Mouse (Mus musculus): ENCODE measurements around the gene Pkd1l2. TPM values are rescaled to one million over a fixed set of nuclear protein-coding genes. Genes with fewer than 3 reads are reported as not detected.

Pkd1l2 gene
- polyA plus RNA-seq, 1 experiment, result not detected

- TF ChIP-seq CTCF (IDR thresholded peaks at IDR 0.05; ENCODE audit: borderline replicate concordance, insufficient read depth, low read length), result no peak
- no peak for TF ChIP-seq POLR2A (IDR thresholded peaks at IDR 0.05; ENCODE audit: low read depth, low read length)
- H3K4me1 ChIP-seq (ENCODE audit: control insufficient read depth, insufficient read depth, low read length), result no peaks in the 10 kb centered on the region
- no peak overlapping the region for H3K4me3 ChIP-seq (ENCODE audit: insufficient read depth, low read length)
- no peak overlapping the region for H3K27ac ChIP-seq (ENCODE audit: insufficient read depth, low read length)
These were observed 15.3 kb downstream of the Pkd1l2 start for GRCm38 (mm10) chr8:117066955-117067354.

- Histone ChIP-seq H3K4me3 (ENCODE audit: insufficient read depth, low read length) (no peak overlapping the region), H3K27ac (ENCODE audit: insufficient read depth, low read length) (no peak overlapping the region), H3K4me1 (ENCODE audit: control insufficient read depth, insufficient read depth, low read length) (no peaks in the 10 kb centered on the region)
- TF ChIP-seq POLR2A (IDR thresholded peaks at IDR 0.05; ENCODE audit: low read depth, low read length) (no peak), CTCF (IDR thresholded peaks at IDR 0.05; ENCODE audit: borderline replicate concordance, insufficient read depth, low read length) (no peak)
These were observed 20.9 kb downstream of the Pkd1l2 start for GRCm38 (mm10) chr8:117061180-117061880.

- no peaks in the 10 kb centered on the region for H3K4me1 ChIP-seq (ENCODE audit: control insufficient read depth, insufficient read depth, low read length)
- H3K27ac ChIP-seq (ENCODE audit: insufficient read depth, low read length), result no peak overlapping the region
- no peak overlapping the region for H3K4me3 ChIP-seq (ENCODE audit: insufficient read depth, low read length)
- TF ChIP-seq POLR2A (IDR thresholded peaks at IDR 0.05; ENCODE audit: low read depth, low read length) (no peak), CTCF (IDR thresholded peaks at IDR 0.05; ENCODE audit: borderline replicate concordance, insufficient read depth, low read length) (no peak)
These were observed 21.9 kb downstream of the Pkd1l2 start for GRCm38 (mm10) chr8:117060306-117060705.

- H3K4me1 ChIP-seq (ENCODE audit: control insufficient read depth, insufficient read depth, low read length), result no peaks in the 10 kb centered on the region
- H3K27ac ChIP-seq (ENCODE audit: insufficient read depth, low read length), result no peak overlapping the region
- no peak overlapping the region for H3K4me3 ChIP-seq (ENCODE audit: insufficient read depth, low read length)
- TF ChIP-seq POLR2A (IDR thresholded peaks at IDR 0.05; ENCODE audit: low read depth, low read length) (no peak), CTCF (IDR thresholded peaks at IDR 0.05; ENCODE audit: borderline replicate concordance, insufficient read depth, low read length) (no peak)
These were observed 23.2 kb downstream of the Pkd1l2 start for GRCm38 (mm10) chr8:117059021-117059420.

GRCm38 (mm10) chr8:117055097-117055496 lies 27.2 kb downstream of the Pkd1l2 start:
- Histone ChIP-seq H3K27ac (ENCODE audit: insufficient read depth, low read length) (no peak overlapping the region), H3K4me1 (ENCODE audit: control insufficient read depth, insufficient read depth, low read length) (no peaks in the 10 kb centered on the region), H3K4me3 (ENCODE audit: insufficient read depth, low read length) (no peak overlapping the region)
- TF ChIP-seq CTCF (IDR thresholded peaks at IDR 0.05; ENCODE audit: borderline replicate concordance, insufficient read depth, low read length) (no peak), POLR2A (IDR thresholded peaks at IDR 0.05; ENCODE audit: low read depth, low read length) (no peak)

GRCm38 (mm10) chr8:117054146-117054545 lies 28.1 kb downstream of the Pkd1l2 start:
- Histone ChIP-seq H3K4me1 (ENCODE audit: control insufficient read depth, insufficient read depth, low read length) (no peaks in the 10 kb centered on the region), H3K27ac (ENCODE audit: insufficient read depth, low read length) (no peak overlapping the region)
- TF ChIP-seq POLR2A (IDR thresholded peaks at IDR 0.05; ENCODE audit: low read depth, low read length) (no peak), CTCF (IDR thresholded peaks at IDR 0.05; ENCODE audit: borderline replicate concordance, insufficient read depth, low read length) (no peak)

GRCm38 (mm10) chr8:117053135-117054079 lies 28.8 kb downstream of the Pkd1l2 start:
- Histone ChIP-seq H3K4me1 (ENCODE audit: control insufficient read depth, insufficient read depth, low read length) (no peaks in the 10 kb centered on the region), H3K4me3 (ENCODE audit: insufficient read depth, low read length) (no peak overlapping the region), H3K27ac (ENCODE audit: insufficient read depth, low read length) (no peak overlapping the region)
- TF ChIP-seq POLR2A (IDR thresholded peaks at IDR 0.05; ENCODE audit: low read depth, low read length) (no peak), CTCF (IDR thresholded peaks at IDR 0.05; ENCODE audit: borderline replicate concordance, insufficient read depth, low read length) (no peak)

More at GRCm38 (mm10) chr8:117054146-117054545, 28.1 kb downstream of the Pkd1l2 start:
- no peak overlapping the region for H3K4me3 ChIP-seq (ENCODE audit: insufficient read depth, low read length)

GRCm38 (mm10) chr8:117051316-117051715 lies 30.9 kb downstream of the Pkd1l2 start:
- TF ChIP-seq POLR2A (IDR thresholded peaks at IDR 0.05; ENCODE audit: low read depth, low read length) (no peak), CTCF (IDR thresholded peaks at IDR 0.05; ENCODE audit: borderline replicate concordance, insufficient read depth, low read length) (no peak)
- Histone ChIP-seq H3K4me3 (ENCODE audit: insufficient read depth, low read length) (no peak overlapping the region), H3K27ac (ENCODE audit: insufficient read depth, low read length) (no peak overlapping the region), H3K4me1 (ENCODE audit: control insufficient read depth, insufficient read depth, low read length) (no peaks in the 10 kb centered on the region)

- no peaks in the 10 kb centered on the region for H3K4me1 ChIP-seq (ENCODE audit: control insufficient read depth, insufficient read depth, low read length)
- no peak overlapping the region for H3K27ac ChIP-seq (ENCODE audit: insufficient read depth, low read length)
- no peak overlapping the region for H3K4me3 ChIP-seq (ENCODE audit: insufficient read depth, low read length)
- TF ChIP-seq CTCF (IDR thresholded peaks at IDR 0.05; ENCODE audit: borderline replicate concordance, insufficient read depth, low read length) (no peak), POLR2A (IDR thresholded peaks at IDR 0.05; ENCODE audit: low read depth, low read length) (no peak)
These were observed 31.5 kb downstream of the Pkd1l2 start for GRCm38 (mm10) chr8:117050763-117051162.

GRCm38 (mm10) chr8:117049444-117049843 lies 32.8 kb downstream of the Pkd1l2 start:
- no peak overlapping the region for H3K4me3 ChIP-seq (ENCODE audit: insufficient read depth, low read length)
- H3K27ac ChIP-seq (ENCODE audit: insufficient read depth, low read length), result no peak overlapping the region
- H3K4me1 ChIP-seq (ENCODE audit: control insufficient read depth, insufficient read depth, low read length), result no peaks in the 10 kb centered on the region
- no peak for TF ChIP-seq CTCF (IDR thresholded peaks at IDR 0.05; ENCODE audit: borderline replicate concordance, insufficient read depth, low read length)
- TF ChIP-seq POLR2A (IDR thresholded peaks at IDR 0.05; ENCODE audit: low read depth, low read length), result no peak
